Mouse (Mus musculus) midbrain, embryonic 16.5 days (tissue): ENCODE data around the gene Fgf8. TPM values are rescaled to one million over a fixed set of nuclear protein-coding genes. Genes with fewer than 3 reads are reported as not detected.

ENCODE experiments used
- ATAC-seq: fragments of 200-750 bp; cut with Nextera tagmentation; 2 replicates; pipeline ENCODE4 v1.8.0; 2017; ENCODE audit warnings: moderate TSS enrichment
- H3K27ac ChIP-seq: fragments of 300-500 bp; sonication (generic); 2 replicates; pipeline ENCODE4 v1.5.1; 2014; ENCODE audit warnings: mild to moderate bottlenecking, low read length, mixed read lengths
- H3K27me3 ChIP-seq: fragments of 300-500 bp; sonication (generic); 2 replicates; pipeline ENCODE4 v1.6.1; 2014; ENCODE audit warnings: low read depth, low read length, mixed read lengths; ENCODE audit not compliant: control insufficient read depth, insufficient read depth
- H3K36me3 ChIP-seq: fragments of 300-500 bp; sonication (generic); 2 replicates; pipeline ENCODE4 v1.6.1; 2014; ENCODE audit warnings: mild to moderate bottlenecking, low read length, moderate library complexity, mixed read lengths; ENCODE audit not compliant: control insufficient read depth, insufficient read depth
- H3K4me1 ChIP-seq: fragments of 300-500 bp; sonication (generic); 2 replicates; pipeline ENCODE4 v1.6.1; 2014; ENCODE audit warnings: mild to moderate bottlenecking, low read length, mixed read lengths; ENCODE audit not compliant: control insufficient read depth, insufficient read depth
- H3K4me2 ChIP-seq: fragments of 300-500 bp; sonication (generic); 2 replicates; pipeline ENCODE4 v1.6.1; 2014; ENCODE audit warnings: mild to moderate bottlenecking, low read length, mixed read lengths
- H3K4me3 ChIP-seq: fragments of 300-500 bp; sonication (generic); 2 replicates; pipeline ENCODE4 v1.5.1; 2014; ENCODE audit warnings: low read depth, mild to moderate bottlenecking, low read length, moderate library complexity, mixed read lengths
- H3K9ac ChIP-seq: fragments of 300-500 bp; sonication (generic); 2 replicates; pipeline ENCODE4 v1.6.1; 2014; ENCODE audit warnings: low read depth, low read length, mixed read lengths
- H3K9me3 ChIP-seq: fragments of 300-500 bp; sonication (generic); replicated peaks from 2 replicates; pipeline ENCODE4 v1.6.1; 2014; ENCODE audit warnings: mild to moderate bottlenecking, low read length, mixed read lengths; ENCODE audit not compliant: control insufficient read depth, poor library complexity, severe bottlenecking
- WGBS: fragments of 180-500 bp; shearing (Covaris S2); extraction: QIAGEN DNeasy Blood & Tissue Kit; methylation state at CpG from one replicate; pipeline ENCODE4 v1.1.7; 2014; 5-methylcytosine and 5-hydroxymethylcytosine counted together
- polyA plus RNA-seq: library from polyadenylated mRNA; unstranded; fragments of >200 nt; fragmentation: Nextera tagmentation; extraction: Ambion mirVana; gene quantifications from 2 replicates; pipeline ENCODE4 v1.2.1, GENCODE M21; 2015

The Fgf8 gene
- polyA plus RNA-seq, 1 experiment from 2014 or later: 0.23 TPM

- peaks cover 19% of the 10 kb centered on the region for H3K4me1 ChIP-seq
- H3K4me2 ChIP-seq: no peak overlapping the region
- WGBS: 23% methylated on average over 7 of the region's 7 CpGs
- H3K4me3 ChIP-seq: no peak overlapping the region
- H3K27me3 ChIP-seq: peaks cover 58% of the 10 kb centered on the region
- H3K9me3 ChIP-seq: no peaks in the 10 kb centered on the region
- H3K9ac ChIP-seq: no peak overlapping the region
- ATAC-seq: no peak
- no peak overlapping the region for H3K27ac ChIP-seq
- H3K36me3 ChIP-seq: no peaks in the 10 kb centered on the region
Observed at GRCm38 (mm10) chr19:45743619-45744018, 904 bp upstream of the Fgf8 start.

- Histone ChIP-seq H3K9ac (peak overlapping the region; percentile 43; the same call in 1 of the 2 replicates), H3K27ac (no peak overlapping the region), H3K4me2 (peak overlapping the region; percentile 66), H3K36me3 (no peaks in the 10 kb centered on the region), H3K4me1 (peaks cover 13% of the 10 kb centered on the region), H3K9me3 (no peaks in the 10 kb centered on the region), H3K4me3 (peak overlapping the region; percentile 38), H3K27me3 (peaks cover 63% of the 10 kb centered on the region)
- no peak for ATAC-seq
- WGBS: 1% methylated on average over 22 of the region's 44 CpGs
Observed at GRCm38 (mm10) chr19:45742984-45743575, 365 bp upstream of the Fgf8 start.

- Histone ChIP-seq H3K27me3 (peaks cover 69% of the 10 kb centered on the region), H3K4me3 (no peak overlapping the region), H3K9ac (no peak overlapping the region), H3K4me2 (peak overlapping the region; percentile 66; the same call in 1 of the 2 replicates), H3K27ac (no peak overlapping the region), H3K9me3 (no peaks in the 10 kb centered on the region), H3K4me1 (peaks cover 15% of the 10 kb centered on the region), H3K36me3 (no peaks in the 10 kb centered on the region)
- 2% methylated on average over 45 of the region's 45 CpGs for WGBS
- ATAC-seq: no peak
Observed at GRCm38 (mm10) chr19:45741431-45742217, 1.1 kb downstream of the Fgf8 start.

GRCm38 (mm10) chr19:45740817-45741216, 1.9 kb downstream of the Fgf8 start:
- Histone ChIP-seq H3K36me3 (no peaks in the 10 kb centered on the region), H3K27me3 (peaks cover 69% of the 10 kb centered on the region), H3K4me2 (no peak overlapping the region), H3K4me1 (peaks cover 15% of the 10 kb centered on the region), H3K9ac (no peak overlapping the region), H3K27ac (no peak overlapping the region), H3K4me3 (no peak overlapping the region), H3K9me3 (no peaks in the 10 kb centered on the region)
- WGBS: 3% methylated on average over 7 of the region's 7 CpGs
- ATAC-seq: no peak

GRCm38 (mm10) chr19:45740233-45740632, 2.5 kb downstream of the Fgf8 start:
- H3K27ac ChIP-seq: no peak overlapping the region
- H3K9ac ChIP-seq: no peak overlapping the region
- peaks cover 71% of the 10 kb centered on the region for H3K27me3 ChIP-seq
- peaks cover 15% of the 10 kb centered on the region for H3K4me1 ChIP-seq
- 3% methylated on average over 13 of the region's 13 CpGs for WGBS
- H3K9me3 ChIP-seq: no peaks in the 10 kb centered on the region
- H3K4me3 ChIP-seq: no peak overlapping the region
- H3K4me2 ChIP-seq: no peak overlapping the region
- no peak for ATAC-seq
- H3K36me3 ChIP-seq: no peaks in the 10 kb centered on the region

GRCm38 (mm10) chr19:45738521-45738920, 4.2 kb downstream of the Fgf8 start:
- WGBS: 47% methylated on average over 5 of the region's 5 CpGs
- H3K27me3 ChIP-seq: peaks cover 68% of the 10 kb centered on the region
- H3K4me1 ChIP-seq: peaks cover 15% of the 10 kb centered on the region
- no peak overlapping the region for H3K9ac ChIP-seq
- no peak for ATAC-seq
- no peaks in the 10 kb centered on the region for H3K9me3 ChIP-seq
- no peak overlapping the region for H3K27ac ChIP-seq
- no peak overlapping the region for H3K4me3 ChIP-seq
- H3K4me2 ChIP-seq: no peak overlapping the region
- H3K36me3 ChIP-seq: no peaks in the 10 kb centered on the region

GRCm38 (mm10) chr19:45737846-45738484, 4.8 kb downstream of the Fgf8 start:
- ATAC-seq: no peak

GRCm38 (mm10) chr19:45737208-45737845, 5.4 kb downstream of the Fgf8 start:
- 13% methylated on average over 23 of the region's 23 CpGs for WGBS
- Histone ChIP-seq H3K27me3 (peaks cover 71% of the 10 kb centered on the region), H3K36me3 (no peaks in the 10 kb centered on the region), H3K4me2 (peak overlapping the region; percentile 58), H3K9ac (0 out of 2 replicates have a peak overlapping the region, but pooled peaks have one; percentile 50), H3K4me3 (peak overlapping the region; percentile 24), H3K4me1 (peaks cover 7% of the 10 kb centered on the region), H3K9me3 (no peaks in the 10 kb centered on the region), H3K27ac (no peak overlapping the region)
- ATAC-seq: 0 out of 2 replicates have a peak, but pooled peaks have one; percentile 19

More at GRCm38 (mm10) chr19:45737846-45738484, 4.8 kb downstream of the Fgf8 start:
- Histone ChIP-seq H3K4me2 (no peak overlapping the region), H3K36me3 (no peaks in the 10 kb centered on the region), H3K27me3 (peaks cover 69% of the 10 kb centered on the region), H3K27ac (no peak overlapping the region), H3K4me1 (peaks cover 14% of the 10 kb centered on the region), H3K9me3 (no peaks in the 10 kb centered on the region), H3K4me3 (no peak overlapping the region), H3K9ac (no peak overlapping the region)
- 47% methylated on average over 10 of the region's 10 CpGs for WGBS
